Comparison of ENCODE assay signal across 30 mouse cellular contexts in genomic region chr7:122936626-122937025, GRCm38 (mm10). TPM values are rescaled to one million over a fixed set of nuclear protein-coding genes. Genes with fewer than 3 reads are reported as not detected.
DNase-seq lines count a peak whose midpoint lies in the region; ATAC-seq and TF ChIP-seq lines count a peak whose summit lies in the region.
"Had no signal": no experiment of that assay in that cellular context is flagged by ENCODE, and none has a peak within 500 bp of the region (broad histone marks: within the 10 kb centered on the region; RNA-seq: fewer than 3 reads in every experiment).

No protein-coding gene starts in this region.

- H3K9me3 ChIP-seq in forebrain, embryonic 15.5 days: no peaks in the 10 kb centered on the region
- H3K9me3 ChIP-seq: embryonic facial prominence, embryonic 13.5 days; heart, embryonic 13.5 days; limb, embryonic 10.5 days; midbrain, embryonic 10.5 days; neural tube, embryonic 15.5 days had no signal

- no peak overlapping the region for H3K9ac ChIP-seq in forebrain, embryonic 15.5 days (replicated peaks)
- H3K9ac ChIP-seq: embryonic facial prominence, embryonic 13.5 days; heart, embryonic 13.5 days; neural tube, embryonic 15.5 days had no signal

- no peak overlapping the region for H3K4me2 ChIP-seq in forebrain, embryonic 15.5 days (replicated peaks)
- H3K4me2 ChIP-seq: embryonic facial prominence, embryonic 13.5 days; heart, embryonic 13.5 days; neural tube, embryonic 15.5 days had no signal

- H3K4me3 ChIP-seq in layer of hippocampus, adult 2 months: no peak overlapping the region
- no peak overlapping the region for H3K4me3 ChIP-seq in forebrain, embryonic 15.5 days
- H3K4me3 ChIP-seq: embryonic facial prominence, embryonic 13.5 days; erythroblast, embryonic 14.5 days; heart, embryonic 13.5 days; limb, embryonic 10.5 days; midbrain, embryonic 10.5 days; neural tube, embryonic 15.5 days had no signal

- no peak overlapping the region for H3K27ac ChIP-seq in layer of hippocampus, adult 2 months
- H3K27ac ChIP-seq in forebrain, embryonic 15.5 days (replicated peaks): no peak overlapping the region
- H3K27ac ChIP-seq: embryonic facial prominence, embryonic 13.5 days; heart, embryonic 13.5 days; limb, embryonic 10.5 days; midbrain, embryonic 10.5 days; neural tube, embryonic 15.5 days had no signal

- H3K4me1 ChIP-seq in forebrain, embryonic 15.5 days: peaks cover 9% of the 10 kb centered on the region
- H3K4me1 ChIP-seq: embryonic facial prominence, embryonic 13.5 days; limb, embryonic 10.5 days had no signal

- peak; percentile 47 for TF ChIP-seq CTCF in layer of hippocampus, adult 2 months (conservative IDR thresholded peaks at IDR 0.05)

- no peaks in the 10 kb centered on the region for H3K27me3 ChIP-seq in splenic B cell, adult 2 months (ENCODE audit: control insufficient read depth, insufficient read depth, low read length, poor library complexity, severe bottlenecking)
- H3K27me3 ChIP-seq in forebrain, embryonic 15.5 days: no peaks in the 10 kb centered on the region
- H3K27me3 ChIP-seq: embryonic facial prominence, embryonic 13.5 days; heart, embryonic 13.5 days; neural tube, embryonic 15.5 days had no signal

- H3K36me3 ChIP-seq in splenic B cell, adult 2 months (ENCODE audit: control insufficient read depth, insufficient read depth, low read length, poor library complexity, severe bottlenecking): no peaks in the 10 kb centered on the region
- no peaks in the 10 kb centered on the region for H3K36me3 ChIP-seq in forebrain, embryonic 15.5 days
- H3K36me3 ChIP-seq: embryonic facial prominence, embryonic 13.5 days; heart, embryonic 13.5 days; limb, embryonic 10.5 days; midbrain, embryonic 10.5 days; neural tube, embryonic 15.5 days had no signal

- DNase-seq in layer of hippocampus, adult 2 months (ENCODE audit: low spot score in 2 of 2): no peak
- no peak for DNase-seq in layer of hippocampus, adult 18-20 months (ENCODE audit: low spot score in 2 of 2)
- peak; percentile 28 for DNase-seq in CD4-positive helper T cell, adult 2 months (ENCODE audit: low read depth, low spot score)
- peak; percentile 46 for DNase-seq in ES-CJ7 (ENCODE audit: low read depth, low spot score)
- peak; percentile 29 for DNase-seq in splenic B cell, adult 2 months (ENCODE audit: low read depth, low spot score)
- DNase-seq: adrenal gland, postnatal 10 days; cerebellum, adult 2 months; cerebellum, postnatal 25 days; embryo, embryonic 11 days; gastrocnemius, postnatal 10 days; heart, adult 18-20 months; heart, postnatal 14 days; kidney, adult 9 months; kidney, postnatal 36 days; layer of hippocampus, adult 9-11 months; liver; thymus, adult 2 months; thymus, postnatal 4 days had no signal

- no peak for ATAC-seq in erythroid progenitor cell, adult 5-6 weeks (replicated peaks; ENCODE audit: low FRiP score, poor library complexity, severe bottlenecking)
- ATAC-seq in forebrain, embryonic 15.5 days (replicated peaks): no peak
- ATAC-seq: activated CD4-positive, CD25-positive, alpha-beta regulatory T cell, adult 4 months; forebrain, embryonic 14.5 days; inflammation-experienced regulatory T-cells, adult 6 months; lung, postnatal 0 days had no signal

RNA-seq across cellular contexts. Expression of gene Rbbp6, which starts 28.9 kb away (rescaled TPM):
- 10 to 100 TPM; 70.9 to 78.7 TPM for total RNA-seq in layer of hippocampus, adult 2 months (2021)
- total RNA-seq in layer of hippocampus, adult 18-20 months (2021): 10 to 100 TPM; 62.6 to 67.2 TPM
- total RNA-seq in erythroid progenitor cell, adult 5-6 weeks (2015; ENCODE audit: low replicate concordance): 77.5 and 99.5 TPM in 2 replicates
- 56.0 and 64.2 TPM in 2 replicates for total RNA-seq in erythroid progenitor cell, adult 5-6 weeks (2017; ENCODE audit: low replicate concordance)
- polyA plus RNA-seq in forebrain, embryonic 15.5 days (2015; fragmentation: Nextera tagmentation; extraction: Ambion mirVana): 28.8 and 32.8 TPM in 2 replicates

Comparison
In these comparisons a context has a peak if more than half of its experiments do, and no peak if none do; other contexts are left out.
1. DNase-seq: peak in CD4-positive helper T cell, adult 2 months (single experiment), ES-CJ7 (single experiment) and splenic B cell, adult 2 months (single experiment); none in layer of hippocampus, adult 2 months (0 of 2) and layer of hippocampus, adult 18-20 months (0 of 2).